Comparison of ENCODE assay signal across 27 mouse cellular contexts in the genomic region with DNA sequence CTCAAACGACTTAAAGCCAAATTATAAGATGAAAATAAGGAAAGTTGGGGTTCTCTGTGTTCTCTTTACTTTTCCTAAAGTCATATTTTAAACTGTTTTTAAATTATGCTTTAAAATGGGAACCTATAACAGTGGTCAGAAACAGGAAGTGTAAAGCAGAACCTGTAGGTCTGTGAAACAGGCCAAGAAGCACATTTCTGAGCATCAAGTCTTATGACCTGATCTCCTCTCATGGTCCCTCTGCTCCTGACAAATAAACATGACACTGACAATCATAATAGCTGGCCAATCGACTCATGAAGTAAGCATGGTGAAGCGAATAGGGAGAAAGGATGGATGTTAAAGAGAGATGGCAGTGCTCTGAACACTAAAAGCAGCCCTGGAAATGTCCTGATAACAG.
DNase-seq lines count a peak whose midpoint lies in the region; ATAC-seq and TF ChIP-seq lines count a peak whose summit lies in the region.
"Had no signal": no experiment of that assay in that cellular context is flagged by ENCODE, and none has a peak within 500 bp of the region (broad histone marks: within the 10 kb centered on the region; RNA-seq: fewer than 3 reads in every experiment).

No protein-coding gene starts in this region.

- TF ChIP-seq RAD21 in MEL (IDR thresholded peaks at IDR 0.05; ENCODE audit: low read depth, low read length): no peak

- DNase-seq in lung, postnatal 36 days: peak; percentile 30
- no peak for DNase-seq in lung, postnatal 10 days
- peak; percentile 11 for DNase-seq in MEL (ENCODE audit: low read depth, low spot score)
- DNase-seq in splenic B cell, adult 2 months (ENCODE audit: low read depth, low spot score): peak; percentile 69
- no peak for DNase-seq in layer of hippocampus, postnatal 36 days
- DNase-seq in layer of hippocampus, adult 11-12 months (ENCODE audit: low spot score): no peak
- DNase-seq: adrenal gland, postnatal 36 days; cerebellum, adult 11-12 months; cerebellum, postnatal 14 days; forebrain, postnatal 0 days; gastrocnemius, postnatal 14 days; heart, adult 2 months; kidney, adult 2 months; kidney, postnatal 10 days; lung, postnatal 14 days; right cerebral cortex, postnatal 14 days; thymus, adult 18-20 months; thymus, postnatal 36 days had no signal

- no peak for TF ChIP-seq POLR2A in MEL (IDR thresholded peaks at IDR 0.05; ENCODE audit: control insufficient read depth in 1 of 2, insufficient read depth in 1 of 2, low read depth in 1 of 2, low read length in 2 of 2, poor library complexity in 1 of 2)

- no peak overlapping the region for H3K4me3 ChIP-seq in MEL (ENCODE audit: control insufficient read depth in 1 of 2, insufficient read depth in 1 of 2, low read depth in 2 of 2, low read length in 2 of 2)
- H3K4me3 ChIP-seq: embryonic facial prominence, embryonic 12.5 days; heart, adult 2 months; heart, embryonic 13.5 days; hindbrain, embryonic 15.5 days; limb, embryonic 12.5 days; midbrain, embryonic 10.5 days; neural tube, embryonic 15.5 days had no signal

- no peaks in the 10 kb centered on the region for H3K4me1 ChIP-seq in MEL (ENCODE audit: control insufficient read depth in 1 of 2, insufficient read depth in 2 of 2, low read length in 2 of 2)
- H3K4me1 ChIP-seq: embryonic facial prominence, embryonic 12.5 days; heart, embryonic 13.5 days; hindbrain, embryonic 15.5 days; limb, embryonic 12.5 days; midbrain, embryonic 10.5 days; neural tube, embryonic 15.5 days had no signal

- no peaks in the 10 kb centered on the region for H3K9me3 ChIP-seq in MEL (replicated peaks; ENCODE audit: insufficient read depth, low read length)
- H3K9me3 ChIP-seq: embryonic facial prominence, embryonic 12.5 days; heart, embryonic 13.5 days; hindbrain, embryonic 15.5 days; limb, embryonic 12.5 days; midbrain, embryonic 10.5 days; neural tube, embryonic 15.5 days had no signal

- ATAC-seq in hematopoietic stem cell, adult 5-6 weeks (replicated peaks in 1 of 2; ENCODE audit: insufficient read depth in 1 of 2, low FRiP score in 2 of 2, low TSS enrichment in 1 of 2, low read depth in 1 of 2, poor library complexity in 2 of 2, severe bottlenecking in 2 of 2): peak; percentile 77 to 82; a peak in 3 of 4 replicates
- ATAC-seq: forebrain, postnatal 0 days; Patski had no signal

- H3K9ac ChIP-seq in MEL (ENCODE audit: control insufficient read depth, low read depth, low read length, poor library complexity, severe bottlenecking): no peak overlapping the region
- H3K9ac ChIP-seq: embryonic facial prominence, embryonic 12.5 days; forebrain, postnatal 0 days; heart, embryonic 13.5 days; hindbrain, embryonic 15.5 days; limb, embryonic 12.5 days; liver, embryonic 14.5 days; neural tube, embryonic 15.5 days had no signal

- no peaks in the 10 kb centered on the region for H3K27me3 ChIP-seq in MEL (ENCODE audit: control insufficient read depth in 1 of 2, insufficient read depth in 2 of 2, low read length in 2 of 2)
- no peaks in the 10 kb centered on the region for H3K27me3 ChIP-seq in splenic B cell, adult 2 months (ENCODE audit: control insufficient read depth, insufficient read depth, low read length, poor library complexity, severe bottlenecking)
- H3K27me3 ChIP-seq: embryonic facial prominence, embryonic 12.5 days; heart, embryonic 13.5 days; hindbrain, embryonic 15.5 days; limb, embryonic 12.5 days; neural tube, embryonic 15.5 days; Patski had no signal

- no peak overlapping the region for H3K27ac ChIP-seq in MEL (ENCODE audit: control insufficient read depth, low read depth, low read length)
- H3K27ac ChIP-seq: embryonic facial prominence, embryonic 12.5 days; heart, adult 2 months; heart, embryonic 13.5 days; hindbrain, embryonic 15.5 days; limb, embryonic 12.5 days; liver, embryonic 14.5 days; midbrain, embryonic 10.5 days; neural tube, embryonic 15.5 days had no signal

- no peaks in the 10 kb centered on the region for H3K36me3 ChIP-seq in MEL (ENCODE audit: control insufficient read depth in 1 of 2, insufficient read depth in 2 of 2, low read length in 2 of 2)
- H3K36me3 ChIP-seq in splenic B cell, adult 2 months (ENCODE audit: control insufficient read depth, insufficient read depth, low read length, poor library complexity, severe bottlenecking): no peaks in the 10 kb centered on the region
- H3K36me3 ChIP-seq: embryonic facial prominence, embryonic 12.5 days; heart, embryonic 13.5 days; hindbrain, embryonic 15.5 days; limb, embryonic 12.5 days; midbrain, embryonic 10.5 days; neural tube, embryonic 15.5 days had no signal

- TF ChIP-seq CTCF in MEL (IDR thresholded peaks at IDR 0.05 in 2 of 3, conservative IDR thresholded peaks at IDR 0.05 in 1 of 3; ENCODE audit: control insufficient read depth in 1 of 3, insufficient read depth in 1 of 3, low read depth in 2 of 3, low read length in 3 of 3, poor library complexity in 1 of 3, severe bottlenecking in 1 of 3): no peak

- no peak for TF ChIP-seq EP300 in MEL (IDR thresholded peaks at IDR 0.05; ENCODE audit: low read depth in 1 of 2, low read length in 2 of 2)

- no peaks in the 10 kb centered on the region for H3K79me2 ChIP-seq in MEL (ENCODE audit: control insufficient read depth, insufficient read depth, low read length, poor library complexity)

TF ChIP-seq in MEL, 35 proteins besides CTCF, POLR2A, EP300 and RAD21:
- TF ChIP-seq RCOR1 (IDR thresholded peaks at IDR 0.05; ENCODE audit: low read depth, low read length) (no peak), GABPA (IDR thresholded peaks at IDR 0.05; ENCODE audit: low read depth, low read length) (no peak), CHD1 (IDR thresholded peaks at IDR 0.05; ENCODE audit: low read depth, low read length) (no peak), SMC3 (IDR thresholded peaks at IDR 0.05; ENCODE audit: low read depth, low read length) (no peak), ZC3H11A (IDR thresholded peaks at IDR 0.05; ENCODE audit: low read depth, low read length) (no peak), KAT2A (conservative IDR thresholded peaks at IDR 0.05; ENCODE audit: low read depth, low read length) (no peak), USF2 (IDR thresholded peaks at IDR 0.05; ENCODE audit: borderline replicate concordance in 1 of 2, insufficient read depth in 1 of 2, low read depth in 1 of 2, low read length in 2 of 2) (no peak), ZMIZ1 (IDR thresholded peaks at IDR 0.05; ENCODE audit: low read depth, low read length) (no peak), TAL1 (IDR thresholded peaks at IDR 0.05; ENCODE audit: low read length) (no peak), NRF1 (IDR thresholded peaks at IDR 0.05; ENCODE audit: insufficient read depth, low read depth, low read length, poor library complexity, severe bottlenecking) (no peak), HCFC1 (IDR thresholded peaks at IDR 0.05; ENCODE audit: low read depth, low read length) (no peak), ZKSCAN1 (IDR thresholded peaks at IDR 0.05; ENCODE audit: low read depth, low read length) (no peak), UBTF (IDR thresholded peaks at IDR 0.05; ENCODE audit: borderline replicate concordance, insufficient read depth, low read depth, low read length) (no peak), MAZ (IDR thresholded peaks at IDR 0.05; ENCODE audit: low read depth, low read length) (no peak), TCF12 (IDR thresholded peaks at IDR 0.05; ENCODE audit: low read depth, low read length) (no peak), CHD2 (IDR thresholded peaks at IDR 0.05; ENCODE audit: low read length) (no peak)
TF ChIP-seq in MEL: peak in this region for 0.

Comparison
In these comparisons a context has a peak if more than half of its experiments do, and no peak if none do; other contexts are left out.
1. DNase-seq: peak in lung, postnatal 36 days (single experiment), MEL (single experiment) and splenic B cell, adult 2 months (single experiment); none in lung, postnatal 10 days (single experiment), layer of hippocampus, postnatal 36 days (0 of 2) and layer of hippocampus, adult 11-12 months (single experiment).